Mouse (Mus musculus) C2C12 (cell line): Measurements from ENCODE around the gene 1700066M21Rik. TPM values are rescaled to one million over a fixed set of nuclear protein-coding genes. Genes with fewer than 3 reads are reported as not detected.

Experiments used
- H3K27me3 ChIP-seq: one replicate; pipeline ENCODE4 v1.6.1; 2011; ENCODE audit not compliant: control insufficient read depth, insufficient read depth, insufficient read length
- H3K36me3 ChIP-seq: one replicate; pipeline ENCODE4 v1.6.1; 2011; ENCODE audit not compliant: control insufficient read depth, insufficient read depth
- H3K4me3 ChIP-seq: one replicate; pipeline ENCODE4 v1.5.1; 2011; ENCODE audit warnings: mild to moderate bottlenecking, control low read depth; ENCODE audit not compliant: poor library complexity, insufficient read depth, severe bottlenecking
- H3K79me2 ChIP-seq: one replicate; pipeline ENCODE4 v1.6.1; 2011; ENCODE audit not compliant: control insufficient read depth, insufficient read depth
- H3K79me3 ChIP-seq: one replicate; pipeline ENCODE4 v1.6.1; 2011; ENCODE audit warnings: low read depth, control low read depth
- H3ac ChIP-seq: one replicate; pipeline ENCODE3; 2011; ENCODE audit warnings: low read depth; ENCODE audit not compliant: control insufficient read depth, insufficient read length
- CEBPB ChIP-seq: IDR thresholded peaks from one replicate; pipeline ENCODE4 v1.6.1; 2011; ENCODE audit warnings: low read depth, mild to moderate bottlenecking, control low read depth, moderate library complexity
- CTCF ChIP-seq: IDR thresholded peaks from one replicate; pipeline ENCODE4 v1.5.1; 2011; ENCODE audit not compliant: control insufficient read depth, insufficient read depth, insufficient read length
- FOSL1 ChIP-seq: IDR thresholded peaks from one replicate; pipeline ENCODE4 v1.8.0; 2011; ENCODE audit warnings: mild to moderate bottlenecking, low read length; ENCODE audit not compliant: poor library complexity, insufficient read depth, severe bottlenecking
- MAX ChIP-seq: IDR thresholded peaks from one replicate; pipeline ENCODE4 v1.6.1; 2011; ENCODE audit warnings: mild to moderate bottlenecking, control low read depth
- MYOD1 ChIP-seq: IDR thresholded peaks from one replicate; pipeline ENCODE4 v1.6.1; 2011; ENCODE audit warnings: low read depth; ENCODE audit not compliant: control insufficient read depth, insufficient read length
- MYOG ChIP-seq: IDR thresholded peaks from one replicate; pipeline ENCODE4 v1.6.1; 2011; ENCODE audit not compliant: control insufficient read depth, insufficient read length; ENCODE audit errors: extremely low read depth
- USF1 ChIP-seq: IDR thresholded peaks from one replicate; pipeline ENCODE4 v1.6.1; 2011; ENCODE audit warnings: low read depth, mild to moderate bottlenecking, control low read depth, moderate library complexity
- polyA plus RNA-seq: library from polyadenylated mRNA; unstranded; fragments of >200 nt; fragmentation: generic; extraction: Trizol; gene quantifications from one replicate; pipeline ENCODE4 v1.2.1, GENCODE M21; 2012; ENCODE audit warnings: missing spikeins

The 1700066M21Rik gene
- polyA plus RNA-seq, 1 experiment = 4.4 TPM

DNA sequence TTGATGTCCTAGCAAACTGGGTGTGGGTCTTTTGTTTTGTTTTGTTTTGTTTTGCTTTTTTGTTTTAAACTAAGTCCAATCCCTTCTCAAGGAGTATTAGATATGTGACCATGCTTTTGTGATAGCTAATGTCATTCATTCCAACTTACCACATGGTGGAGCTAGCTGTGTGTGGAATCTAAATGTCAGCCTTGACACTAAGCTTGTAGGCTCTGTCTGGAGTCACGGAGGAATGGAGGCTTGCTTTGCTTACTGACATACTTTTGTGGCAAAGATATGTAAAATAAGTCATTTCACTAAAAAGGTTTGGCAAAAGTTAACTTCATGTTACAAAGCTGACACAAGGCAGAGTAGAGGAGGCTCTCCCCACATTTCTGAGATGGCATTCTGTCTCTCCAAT, 46.3 kb downstream of the 1700066M21Rik start:
- H3ac ChIP-seq = no peak overlapping the region
- no peaks in the 10 kb centered on the region for H3K79me2 ChIP-seq
- TF ChIP-seq MAX = no peak
- peak; percentile 13 for TF ChIP-seq CTCF
- no peaks in the 10 kb centered on the region for H3K36me3 ChIP-seq
- H3K27me3 ChIP-seq = no peaks in the 10 kb centered on the region
- H3K4me3 ChIP-seq = no peak overlapping the region
- H3K79me3 ChIP-seq = no peaks in the 10 kb centered on the region

DNA sequence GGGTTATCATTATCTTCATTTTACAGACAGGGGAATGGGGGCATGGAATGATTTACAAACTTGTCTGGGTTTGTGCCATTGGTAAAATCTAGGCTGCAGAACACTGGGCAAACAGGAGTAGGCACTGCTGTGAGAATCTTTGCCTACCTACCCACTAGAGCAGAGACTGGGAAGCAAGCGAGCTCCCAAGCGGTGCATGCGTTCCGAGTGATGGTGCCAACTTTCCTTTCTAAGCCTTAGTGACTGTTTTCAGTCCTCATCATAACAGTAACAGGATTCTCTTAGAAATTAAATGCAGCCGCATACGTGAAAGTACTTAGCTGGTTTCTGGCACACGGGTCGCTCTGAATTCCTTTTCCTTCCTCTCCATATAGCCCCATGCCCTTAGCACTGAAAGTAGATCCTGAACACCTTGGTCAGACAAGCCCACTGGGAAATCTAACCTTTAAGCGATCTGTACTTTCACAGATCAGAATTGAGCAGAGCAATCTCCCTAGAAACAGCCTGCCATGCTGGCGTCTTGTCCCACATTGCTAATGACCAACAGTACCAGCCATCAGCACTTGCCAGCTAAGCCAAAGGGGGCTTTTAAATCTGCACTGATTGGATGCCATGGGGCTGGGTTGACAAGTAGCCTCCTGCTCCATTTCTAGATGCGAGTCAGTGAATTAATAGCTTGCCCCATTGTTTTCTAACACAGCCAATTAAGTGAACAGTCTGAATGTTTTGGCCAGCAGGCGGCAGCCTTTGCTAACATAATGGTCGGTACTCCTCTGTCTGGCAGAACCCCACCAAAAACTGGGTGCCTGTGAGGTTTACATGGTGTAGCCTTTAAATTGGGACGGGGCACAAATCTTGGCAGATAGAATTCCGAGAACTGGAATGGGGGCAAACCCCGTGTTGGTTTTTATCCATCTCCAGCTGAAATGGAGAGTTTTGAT, 51.2 kb downstream of the 1700066M21Rik start:
- no peak overlapping the region for H3K4me3 ChIP-seq
- H3ac ChIP-seq = no peak overlapping the region
- TF ChIP-seq MAX (no peak), CTCF (peak; percentile 62), USF1 (no peak)
- H3K27me3 ChIP-seq = no peaks in the 10 kb centered on the region
- H3K79me2 ChIP-seq = no peaks in the 10 kb centered on the region
- H3K36me3 ChIP-seq = no peaks in the 10 kb centered on the region
- no peaks in the 10 kb centered on the region for H3K79me3 ChIP-seq

DNA sequence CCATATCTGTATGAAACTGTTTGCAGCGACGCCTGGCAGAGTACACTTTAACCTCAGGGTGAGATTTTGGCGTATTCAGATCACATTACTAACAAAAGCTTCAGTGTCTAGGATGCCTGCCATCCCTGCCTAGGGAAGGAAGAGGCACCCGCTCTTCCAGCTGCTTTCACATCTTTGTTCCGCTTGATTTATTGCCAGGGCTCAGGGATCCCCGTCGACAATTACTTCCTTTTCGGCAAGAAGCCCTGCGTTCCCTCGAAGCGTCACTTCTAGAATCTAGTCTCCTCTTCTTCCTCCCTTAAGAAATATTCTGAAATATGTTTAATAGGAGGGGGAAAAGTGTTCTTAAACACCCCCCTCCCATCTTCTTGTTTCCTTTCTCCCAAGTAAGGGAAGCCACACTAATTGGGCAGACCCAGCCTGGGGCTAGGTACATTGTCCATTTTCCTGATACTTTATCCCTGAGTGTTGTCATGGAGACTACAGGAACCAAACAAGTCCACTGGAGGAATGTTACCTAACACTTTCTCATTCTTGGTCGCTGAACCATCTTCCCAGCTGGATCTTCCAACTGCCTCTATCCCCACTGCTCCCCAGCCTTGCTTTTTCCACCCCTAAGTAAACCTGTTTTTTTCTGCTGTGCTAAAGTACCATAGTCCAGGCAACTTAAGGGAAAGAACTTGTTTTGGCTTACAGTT, 52.5 kb downstream of the 1700066M21Rik start:
- Histone ChIP-seq H3K4me3 (no peak overlapping the region), H3K36me3 (no peaks in the 10 kb centered on the region), H3ac (no peak overlapping the region), H3K27me3 (no peaks in the 10 kb centered on the region), H3K79me3 (no peaks in the 10 kb centered on the region), H3K79me2 (no peaks in the 10 kb centered on the region)
- no peak for TF ChIP-seq CTCF
- no peak for TF ChIP-seq MAX
- TF ChIP-seq MYOD1 = no peak
- no peak for TF ChIP-seq FOSL1
- no peak for TF ChIP-seq MYOG
- no peak for TF ChIP-seq CEBPB
- TF ChIP-seq USF1 = no peak

DNA sequence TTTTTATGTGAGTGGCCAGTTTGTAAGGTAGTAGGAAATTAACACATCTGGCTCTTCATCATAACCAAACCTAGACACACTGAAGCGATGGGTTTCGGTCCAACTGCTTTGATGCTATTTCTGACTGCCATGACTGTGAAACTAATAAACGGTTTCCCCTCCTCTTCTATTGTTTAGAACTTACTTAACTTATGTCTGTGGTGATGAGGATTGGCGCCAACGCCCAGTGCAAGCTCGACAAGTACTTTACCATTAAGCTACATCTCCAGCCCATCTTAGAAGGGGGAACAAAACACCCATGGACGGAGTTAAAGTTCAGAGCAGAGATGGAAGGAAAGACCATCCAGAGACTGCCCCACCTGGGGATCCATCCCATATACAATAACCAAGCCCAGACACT, 55.7 kb downstream of the 1700066M21Rik start:
- Histone ChIP-seq H3K4me3 (no peak overlapping the region), H3K79me2 (no peaks in the 10 kb centered on the region), H3K27me3 (no peaks in the 10 kb centered on the region), H3K36me3 (no peaks in the 10 kb centered on the region), H3K79me3 (no peaks in the 10 kb centered on the region), H3ac (no peak overlapping the region)
- TF ChIP-seq MAX = no peak
- TF ChIP-seq CEBPB = no peak
- no peak for TF ChIP-seq FOSL1
- no peak for TF ChIP-seq CTCF
- TF ChIP-seq MYOG = no peak
- no peak for TF ChIP-seq MYOD1
- no peak for TF ChIP-seq USF1

Other genes with a start within 250 kb of the 1700066M21Rik start
- 6.8 TPM for gene Maip1, start 28.7 kb downstream of the 1700066M21Rik start, polyA plus RNA-seq
- gene Tyw5, start 29.5 kb downstream of the 1700066M21Rik start, polyA plus RNA-seq = 8.6 TPM